Mouse (Mus musculus) neural tube, embryonic 11.5 days (tissue): ENCODE measurements around the gene Dhx38. TPM values are rescaled to one million over a fixed set of nuclear protein-coding genes. Genes with fewer than 3 reads are reported as not detected.

Source experiments
- ATAC-seq: fragments of 200-750 bp; cut with Nextera tagmentation; 2 replicates; pipeline ENCODE4 v1.8.0; 2017; ENCODE audit warnings: moderate number of reproducible peaks, mild to moderate bottlenecking, moderate TSS enrichment, moderate library complexity; ENCODE audit not compliant: insufficient read depth, low FRiP score, low TSS enrichment
- DNase-seq: peaks from one replicate; pipeline ENCODE4 v3.0.0-alpha.2; 2015; ENCODE audit warnings: low spot score
- H3K27ac ChIP-seq: fragments of 300-500 bp; sonication (generic); 2 replicates; pipeline ENCODE4 v1.5.1; 2014; ENCODE audit warnings: low read depth, mild to moderate bottlenecking, low read length
- H3K27me3 ChIP-seq: fragments of 300-500 bp; sonication (generic); 2 replicates; pipeline ENCODE4 v1.6.1; 2014; ENCODE audit warnings: mild to moderate bottlenecking, low read length, mixed read lengths; ENCODE audit not compliant: control insufficient read depth, insufficient read depth
- H3K36me3 ChIP-seq: fragments of 300-500 bp; sonication (generic); 2 replicates; pipeline ENCODE4 v1.6.1; 2014; ENCODE audit warnings: mild to moderate bottlenecking, low read length, moderate library complexity, mixed read lengths; ENCODE audit not compliant: control insufficient read depth, insufficient read depth
- H3K4me1 ChIP-seq: fragments of 300-500 bp; sonication (generic); 2 replicates; pipeline ENCODE4 v1.6.1; 2014; ENCODE audit warnings: low read length, mixed read lengths; ENCODE audit not compliant: control insufficient read depth, insufficient read depth
- H3K4me2 ChIP-seq: fragments of 300-500 bp; sonication (generic); 2 replicates; pipeline ENCODE4 v1.6.1; 2014; ENCODE audit warnings: low read depth, mild to moderate bottlenecking, moderate library complexity
- H3K4me3 ChIP-seq: fragments of 300-500 bp; sonication (generic); 2 replicates; pipeline ENCODE4 v1.5.1; 2014; ENCODE audit warnings: low read depth, low read length
- H3K9ac ChIP-seq: fragments of 300-500 bp; sonication (generic); 2 replicates; pipeline ENCODE4 v1.6.1; 2014; ENCODE audit warnings: mild to moderate bottlenecking, low read length
- H3K9me3 ChIP-seq: fragments of 300-500 bp; sonication (generic); 2 replicates; pipeline ENCODE4 v1.6.1; 2016; ENCODE audit warnings: low read length; ENCODE audit not compliant: control insufficient read depth
- WGBS: fragments of 180-500 bp; shearing (Covaris S2); extraction: QIAGEN DNeasy Blood & Tissue Kit; methylation state at CpG from one replicate; pipeline ENCODE4 v1.1.7; 2014; 5-methylcytosine and 5-hydroxymethylcytosine counted together
- polyA plus RNA-seq: library from polyadenylated mRNA; unstranded; fragments of >200 nt; fragmentation: Nextera tagmentation; extraction: Ambion mirVana; gene quantifications from 2 replicates; pipeline ENCODE4 v1.2.1, GENCODE M21; 2014

The Dhx38 gene
- polyA plus RNA-seq, 1 experiment from 2014 or later, result 27.1 TPM

DNA sequence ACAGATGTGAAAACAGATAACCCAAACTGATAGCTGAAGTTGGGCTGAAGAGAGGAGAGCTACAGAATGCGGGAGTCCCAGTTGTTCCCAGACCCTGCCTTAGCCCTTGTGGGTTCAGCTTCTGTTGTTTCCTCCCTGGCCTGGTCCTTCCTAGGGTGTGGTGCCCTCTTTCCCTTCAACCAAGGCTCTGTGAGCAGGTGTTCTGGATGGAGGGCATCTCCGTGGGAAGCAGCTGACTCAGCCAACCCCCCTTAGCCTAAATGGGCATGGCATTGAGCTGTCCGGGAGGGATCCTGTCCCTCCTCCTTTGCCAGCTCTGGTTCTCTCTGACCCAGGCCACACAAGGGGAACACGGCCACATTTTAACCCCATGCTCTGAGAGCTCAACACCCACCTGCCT lies 10.7 kb upstream of the Dhx38 start:
- 70% methylated on average over 4 of the region's 4 CpGs for WGBS
- Histone ChIP-seq H3K9me3 (no peaks in the 10 kb centered on the region), H3K36me3 (no peaks in the 10 kb centered on the region), H3K9ac (no peak overlapping the region), H3K4me2 (no peak overlapping the region), H3K27ac (no peak overlapping the region), H3K4me3 (no peak overlapping the region), H3K27me3 (no peaks in the 10 kb centered on the region), H3K4me1 (no peaks in the 10 kb centered on the region)
- ATAC-seq (no peak), DNase-seq (no peak)

DNA sequence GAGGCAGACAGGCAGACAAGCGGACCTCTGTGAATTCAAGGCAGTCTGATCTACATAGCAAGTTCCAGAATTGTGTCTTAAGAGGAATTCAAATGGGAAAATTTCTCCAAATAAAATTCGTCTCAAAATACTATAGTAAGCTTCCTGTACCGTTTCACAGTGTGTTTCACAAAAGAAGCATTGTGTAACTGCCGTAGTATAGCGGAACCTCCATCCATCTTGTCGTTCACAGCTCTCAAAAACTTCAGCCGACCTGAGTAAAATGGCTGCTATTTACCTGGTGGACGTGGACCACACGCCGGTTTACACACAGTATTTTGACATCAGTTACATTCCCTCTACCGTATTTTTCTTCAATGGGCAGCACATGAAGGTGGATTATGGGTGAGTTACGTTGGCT lies 5.5 kb upstream of the Dhx38 start:
- no peaks in the 10 kb centered on the region for H3K27me3 ChIP-seq
- WGBS, result 91% methylated on average over 12 of the region's 12 CpGs
- ATAC-seq (no peak), DNase-seq (no peak)
- H3K27ac ChIP-seq, result no peak overlapping the region
- no peak overlapping the region for H3K4me3 ChIP-seq
- no peaks in the 10 kb centered on the region for H3K36me3 ChIP-seq
- no peaks in the 10 kb centered on the region for H3K9me3 ChIP-seq
- no peak overlapping the region for H3K4me2 ChIP-seq
- no peak overlapping the region for H3K9ac ChIP-seq
- no peaks in the 10 kb centered on the region for H3K4me1 ChIP-seq

DNA sequence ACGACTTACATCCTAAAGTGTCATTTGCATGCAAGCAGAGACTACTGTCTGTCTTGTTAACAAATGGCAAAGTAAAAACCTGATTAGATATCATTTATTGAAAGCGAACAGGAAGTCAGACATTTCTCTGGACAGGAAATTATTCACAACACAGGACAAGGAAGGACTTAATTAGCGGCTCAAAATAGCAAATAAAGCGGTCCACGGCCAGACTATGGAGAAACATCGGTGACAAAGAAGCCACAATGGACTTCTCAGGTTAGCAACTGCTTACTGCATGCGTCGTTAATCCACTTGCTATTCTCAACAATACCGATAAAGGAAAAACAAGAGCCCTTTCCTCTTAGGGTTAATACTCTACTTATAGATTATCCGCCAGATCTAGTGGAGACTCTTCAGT lies 895 bp downstream of the Dhx38 start:
- H3K4me1 ChIP-seq, result no peaks in the 10 kb centered on the region
- H3K4me2 ChIP-seq, result peak overlapping the region; percentile 83
- peaks cover 5% of the 10 kb centered on the region; the same call in 1 of the 2 replicates for H3K36me3 ChIP-seq
- H3K4me3 ChIP-seq, result peak overlapping the region; percentile 94
- H3K27me3 ChIP-seq, result no peaks in the 10 kb centered on the region
- WGBS, result 5% methylated on average over 10 of the region's 10 CpGs
- peak overlapping the region; percentile 96 for H3K9ac ChIP-seq
- ATAC-seq (no peak), DNase-seq (no peak)
- H3K9me3 ChIP-seq, result no peaks in the 10 kb centered on the region
- H3K27ac ChIP-seq, result no peak overlapping the region

DNA sequence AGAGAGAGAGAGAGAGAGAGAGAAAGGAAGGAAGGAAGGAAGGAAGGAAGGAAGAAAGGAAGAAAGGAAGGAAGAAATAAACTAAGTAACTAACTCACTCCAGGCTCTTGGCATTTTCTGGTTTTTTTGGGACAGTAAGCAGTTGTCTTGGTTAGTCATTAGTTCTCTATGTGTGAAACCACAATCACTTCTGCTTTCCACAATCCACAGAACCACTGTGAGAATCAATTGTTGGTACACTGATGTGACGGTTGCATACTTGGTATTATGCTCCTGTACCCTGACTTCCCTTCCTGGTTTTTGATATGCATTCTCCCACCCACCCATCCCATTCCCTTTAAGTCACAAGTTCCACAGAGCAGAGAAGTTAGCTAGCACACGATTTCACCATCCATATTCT lies 1.8 kb downstream of the Dhx38 start:
- Histone ChIP-seq H3K4me1 (no peaks in the 10 kb centered on the region), H3K4me2 (peak overlapping the region; percentile 83), H3K9ac (no peak overlapping the region), H3K4me3 (no peak overlapping the region), H3K9me3 (no peaks in the 10 kb centered on the region), H3K36me3 (peaks cover 11% of the 10 kb centered on the region), H3K27ac (no peak overlapping the region), H3K27me3 (no peaks in the 10 kb centered on the region)
- ATAC-seq, result no peak
- no peak for DNase-seq
- WGBS, result 83% methylated on average over 2 of the region's 2 CpGs

DNA sequence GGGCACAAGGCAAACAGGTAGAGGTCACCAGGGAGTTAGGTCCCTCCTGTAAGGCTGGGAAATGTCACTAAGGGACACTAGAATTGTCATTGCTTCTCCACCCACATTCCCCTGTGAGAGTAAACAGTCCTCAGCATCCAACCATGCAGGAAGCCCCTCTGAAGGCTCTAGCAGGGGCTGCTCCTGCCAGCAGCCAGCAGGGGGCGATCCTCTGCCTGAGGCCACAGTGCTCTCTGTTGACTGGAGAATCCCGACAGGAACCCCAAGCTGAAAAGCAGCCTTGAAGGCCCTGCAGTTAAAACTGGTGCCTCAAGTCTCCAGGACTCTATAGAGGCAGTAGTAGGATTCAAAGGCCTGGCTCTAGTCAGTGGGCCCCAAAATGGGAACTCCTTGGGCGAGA lies 14.0 kb downstream of the Dhx38 start:
- no peak for ATAC-seq
- peak; percentile 54 for DNase-seq
- no peak overlapping the region for H3K9ac ChIP-seq
- 48% methylated on average over 3 of the region's 3 CpGs for WGBS
- no peaks in the 10 kb centered on the region for H3K27me3 ChIP-seq
- H3K4me3 ChIP-seq, result no peak overlapping the region
- H3K4me2 ChIP-seq, result no peak overlapping the region
- H3K4me1 ChIP-seq, result no peaks in the 10 kb centered on the region
- peaks cover 45% of the 10 kb centered on the region for H3K36me3 ChIP-seq
- H3K9me3 ChIP-seq, result no peaks in the 10 kb centered on the region
- H3K27ac ChIP-seq, result no peak overlapping the region

DNA sequence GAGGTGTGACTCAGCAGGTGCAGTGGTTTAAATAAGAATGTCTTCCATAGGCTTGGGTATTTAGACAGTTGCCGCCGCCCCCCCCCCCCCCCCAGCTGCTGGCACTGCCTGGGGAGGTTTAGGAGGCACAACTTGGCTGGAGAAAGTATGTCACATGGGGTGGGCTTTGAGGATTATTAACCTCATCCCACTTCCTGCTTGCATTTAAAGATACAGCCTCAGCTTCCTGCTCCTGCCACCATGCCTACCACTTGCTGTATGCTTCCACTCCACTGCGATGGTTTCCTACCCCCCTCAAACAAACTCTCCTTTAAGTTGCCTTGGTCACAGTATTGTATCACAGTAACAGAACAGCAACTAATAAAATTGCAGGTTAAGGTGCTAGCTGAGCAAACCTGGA lies 21.6 kb downstream of the Dhx38 start:
- no peaks in the 10 kb centered on the region for H3K9me3 ChIP-seq
- no peaks in the 10 kb centered on the region for H3K4me1 ChIP-seq
- no peak overlapping the region for H3K27ac ChIP-seq
- 62% methylated on average over 3 of the region's 3 CpGs for WGBS
- ATAC-seq (no peak), DNase-seq (no peak)
- H3K4me3 ChIP-seq, result no peak overlapping the region
- peaks cover 10% of the 10 kb centered on the region for H3K36me3 ChIP-seq
- no peak overlapping the region for H3K4me2 ChIP-seq
- H3K9ac ChIP-seq, result no peak overlapping the region
- no peaks in the 10 kb centered on the region for H3K27me3 ChIP-seq

DNA sequence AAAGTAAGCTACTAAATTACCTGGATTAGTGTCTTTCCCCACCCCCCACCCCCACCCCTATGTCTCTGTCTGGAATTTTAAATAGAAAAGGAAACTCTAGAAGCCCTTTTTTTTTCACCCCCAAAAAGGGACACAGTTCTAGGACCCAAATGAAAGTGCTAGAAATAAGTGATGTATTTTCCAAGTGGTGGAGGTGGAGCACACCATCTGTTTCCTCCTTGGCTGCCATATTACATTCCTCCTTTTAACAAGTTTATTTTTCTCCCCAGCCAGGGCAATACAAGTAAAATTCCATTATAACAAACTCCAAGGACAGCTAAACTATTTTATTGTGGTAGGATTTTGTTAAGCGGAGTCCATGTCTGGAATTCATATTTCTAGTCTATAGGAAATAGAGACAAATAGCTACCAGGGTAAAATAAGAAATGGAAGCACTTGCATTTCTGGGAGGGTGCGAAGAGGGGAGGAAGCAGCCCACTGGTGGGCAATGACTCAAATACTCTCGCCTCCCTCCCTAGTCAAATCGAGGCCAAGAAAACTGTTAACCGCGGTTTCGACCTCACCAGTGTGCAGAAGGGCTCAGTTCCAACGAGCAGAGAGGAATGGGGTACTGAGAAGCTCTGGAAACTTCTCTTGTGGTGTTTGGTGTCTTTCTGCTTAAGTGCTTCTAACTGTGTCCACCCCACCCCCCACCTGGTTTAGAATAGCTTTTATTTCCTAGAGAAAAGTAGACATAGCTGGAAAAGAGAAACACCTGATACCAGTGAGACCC lies 22.7 kb downstream of the Dhx38 start:
- H3K4me2 ChIP-seq, result no peak overlapping the region
- ATAC-seq (no peak), DNase-seq (no peak)
- H3K4me1 ChIP-seq, result no peaks in the 10 kb centered on the region
- no peak overlapping the region for H3K27ac ChIP-seq
- no peaks in the 10 kb centered on the region for H3K27me3 ChIP-seq
- 85% methylated on average over 8 of the region's 8 CpGs for WGBS
- H3K9ac ChIP-seq, result no peak overlapping the region
- no peaks in the 10 kb centered on the region for H3K9me3 ChIP-seq
- H3K36me3 ChIP-seq, result peaks cover 5% of the 10 kb centered on the region
- no peak overlapping the region for H3K4me3 ChIP-seq

DNA sequence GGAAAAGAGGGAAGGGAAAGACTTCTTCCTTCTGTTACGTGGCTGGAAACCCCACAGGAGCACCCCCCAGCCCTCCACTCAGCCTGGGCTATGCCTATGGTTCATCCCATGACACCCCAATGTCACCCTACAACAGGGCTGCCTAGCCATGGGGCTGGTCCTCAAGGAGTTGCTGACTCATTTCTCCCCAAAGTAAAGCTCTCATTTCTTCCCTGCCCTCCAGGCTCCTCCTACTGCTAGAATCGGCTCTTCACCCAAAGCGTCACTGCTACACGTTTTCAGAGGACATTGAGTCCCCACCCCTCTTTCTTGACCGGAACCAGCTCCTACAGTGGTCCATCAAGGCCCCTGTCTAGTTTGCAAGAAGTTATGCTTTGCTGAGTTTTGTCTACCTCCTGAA lies 23.5 kb downstream of the Dhx38 start:
- H3K4me1 ChIP-seq, result no peaks in the 10 kb centered on the region
- H3K27ac ChIP-seq, result no peak overlapping the region
- DNase-seq (no peak), ATAC-seq (no peak)
- 81% methylated on average over 5 of the region's 5 CpGs for WGBS
- H3K9me3 ChIP-seq, result no peaks in the 10 kb centered on the region
- H3K36me3 ChIP-seq, result no peaks in the 10 kb centered on the region; the same call in 1 of the 2 replicates
- no peak overlapping the region for H3K4me2 ChIP-seq
- no peak overlapping the region for H3K4me3 ChIP-seq
- H3K27me3 ChIP-seq, result no peaks in the 10 kb centered on the region
- H3K9ac ChIP-seq, result no peak overlapping the region

DNA sequence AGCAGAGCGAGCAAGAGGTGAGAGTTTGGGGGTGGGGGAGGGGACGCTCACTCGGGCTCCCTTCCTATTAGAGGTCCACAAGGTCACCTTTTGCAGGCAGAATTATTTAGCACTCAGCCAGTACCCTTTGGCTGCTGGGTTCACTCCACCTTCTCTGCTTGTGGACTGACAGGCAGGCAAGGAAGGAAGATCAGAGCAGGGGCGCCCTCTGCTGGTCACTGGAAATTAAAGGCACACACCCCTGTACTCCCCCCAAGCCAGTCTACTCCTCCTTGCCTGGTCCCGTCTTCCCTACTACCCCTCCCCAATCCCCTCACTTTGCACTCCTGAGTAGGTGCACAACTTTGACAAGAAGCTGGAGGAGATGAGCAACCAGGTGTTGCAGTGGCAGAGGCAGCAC lies 29.0 kb downstream of the Dhx38 start:
- Histone ChIP-seq H3K4me1 (no peaks in the 10 kb centered on the region), H3K4me3 (no peak overlapping the region), H3K27ac (no peak overlapping the region), H3K27me3 (no peaks in the 10 kb centered on the region), H3K9me3 (no peaks in the 10 kb centered on the region), H3K9ac (no peak overlapping the region), H3K4me2 (no peak overlapping the region), H3K36me3 (no peaks in the 10 kb centered on the region)
- ATAC-seq (no peak), DNase-seq (peak; percentile 88)
- 6% methylated on average over 5 of the region's 5 CpGs for WGBS
